Mouse (Mus musculus) midbrain, embryonic 12.5 days (tissue): ENCODE data around the gene Cfap161. TPM values are rescaled to one million over a fixed set of nuclear protein-coding genes. Genes with fewer than 3 reads are reported as not detected.

Experiments used
- ATAC-seq: fragments of 200-750 bp; cut with Nextera tagmentation; 2 replicates; pipeline ENCODE4 v1.8.0; 2017; ENCODE audit warnings: low read depth, moderate TSS enrichment, moderate library complexity; ENCODE audit not compliant: low FRiP score
- H3K27ac ChIP-seq: fragments of 300-500 bp; sonication (generic); replicated peaks from 2 replicates; pipeline ENCODE4 v1.5.1; 2016; ENCODE audit warnings: mild to moderate bottlenecking
- H3K27me3 ChIP-seq: fragments of 300-500 bp; sonication (generic); 2 replicates; pipeline ENCODE4 v1.6.1; 2016; ENCODE audit warnings: mild to moderate bottlenecking
- H3K36me3 ChIP-seq: fragments of 300-500 bp; sonication (generic); 2 replicates; pipeline ENCODE4 v1.6.1; 2016
- H3K4me1 ChIP-seq: fragments of 300-500 bp; sonication (generic); 2 replicates; pipeline ENCODE4 v1.6.1; 2016
- H3K4me2 ChIP-seq: fragments of 300-500 bp; sonication (generic); replicated peaks from 2 replicates; pipeline ENCODE4 v1.6.1; 2016; ENCODE audit warnings: mild to moderate bottlenecking, moderate library complexity
- H3K4me3 ChIP-seq: fragments of 300-500 bp; sonication (generic); 2 replicates; pipeline ENCODE4 v1.5.1; 2016; ENCODE audit warnings: mild to moderate bottlenecking
- H3K9ac ChIP-seq: fragments of 300-500 bp; sonication (generic); replicated peaks from 2 replicates; pipeline ENCODE4 v1.6.1; 2016; ENCODE audit warnings: mild to moderate bottlenecking, moderate library complexity
- H3K9me3 ChIP-seq: fragments of 300-500 bp; sonication (generic); 2 replicates; pipeline ENCODE4 v1.6.1; 2016; ENCODE audit warnings: mild to moderate bottlenecking
- WGBS: fragments of 180-500 bp; shearing (Covaris S2); methylation state at CpG from one replicate; pipeline ENCODE4 v1.1.7; 2016; 5-methylcytosine and 5-hydroxymethylcytosine counted together
- polyA plus RNA-seq: library from polyadenylated mRNA; unstranded; fragments of >200 nt; fragmentation: Nextera tagmentation; extraction: Ambion mirVana; gene quantifications from 2 replicates; pipeline ENCODE4 v1.2.1, GENCODE M21; 2016

The Cfap161 gene
- polyA plus RNA-seq, 1 experiment from 2014 or later: not detected

DNA sequence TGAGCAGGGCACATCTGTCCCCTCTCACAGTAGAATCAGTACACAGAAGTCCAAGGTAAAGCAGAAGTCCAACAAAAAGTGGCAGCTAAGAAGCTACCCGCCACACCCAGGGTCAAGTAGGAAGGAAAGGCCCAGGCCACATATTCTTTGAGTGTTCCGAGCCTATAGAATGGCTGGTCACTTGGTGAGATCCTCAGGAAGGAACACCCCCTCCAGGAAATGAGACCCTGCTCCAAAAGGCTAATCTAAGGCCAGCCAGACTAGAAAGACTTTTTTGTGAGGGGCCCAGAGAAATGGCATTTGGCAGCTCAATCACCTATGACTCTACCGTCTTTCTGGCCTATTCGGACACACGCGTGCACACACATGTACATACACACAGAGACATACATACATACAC lies 18.3 kb upstream of the Cfap161 start:
- Histone ChIP-seq H3K9ac (no peak overlapping the region), H3K27ac (0 out of 2 replicates have a peak overlapping the region, but pooled peaks have one; percentile 25), H3K4me3 (no peak overlapping the region), H3K27me3 (peaks cover 10% of the 10 kb centered on the region; the same call in 1 of the 2 replicates), H3K9me3 (no peaks in the 10 kb centered on the region), H3K4me1 (peaks cover 29% of the 10 kb centered on the region), H3K4me2 (no peak overlapping the region), H3K36me3 (no peaks in the 10 kb centered on the region)
- WGBS: 90% methylated on average over 6 of the region's 6 CpGs
- ATAC-seq: no peak

DNA sequence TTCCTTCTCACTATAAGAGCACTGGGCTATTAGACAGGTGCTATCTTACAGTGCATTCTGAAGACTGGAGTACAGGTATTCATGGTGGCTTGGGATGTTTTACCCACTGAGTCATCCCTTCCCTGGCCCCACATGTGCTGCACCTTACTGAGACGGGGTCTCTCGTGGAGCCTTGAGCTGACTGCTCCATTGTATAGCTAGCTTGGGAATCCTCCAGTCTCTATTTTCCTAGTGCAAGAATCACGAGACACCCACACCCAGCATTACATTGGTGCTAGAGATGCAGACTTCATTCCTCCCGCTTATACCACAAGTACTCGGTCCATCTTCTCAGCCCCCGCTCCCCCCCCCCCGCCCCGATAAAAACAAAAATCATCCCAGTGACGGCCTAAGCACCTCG lies 17.9 kb upstream of the Cfap161 start:
- H3K9ac ChIP-seq: no peak overlapping the region
- no peak overlapping the region for H3K4me3 ChIP-seq
- no peak overlapping the region for H3K27ac ChIP-seq
- ATAC-seq: no peak
- H3K4me2 ChIP-seq: no peak overlapping the region
- WGBS: 80% methylated on average over 10 of the region's 10 CpGs
- peaks cover 29% of the 10 kb centered on the region for H3K4me1 ChIP-seq
- peaks cover 10% of the 10 kb centered on the region; the same call in 1 of the 2 replicates for H3K27me3 ChIP-seq
- no peaks in the 10 kb centered on the region for H3K9me3 ChIP-seq
- H3K36me3 ChIP-seq: no peaks in the 10 kb centered on the region

- Histone ChIP-seq H3K9ac (no peak overlapping the region), H3K4me3 (no peak overlapping the region), H3K9me3 (no peaks in the 10 kb centered on the region), H3K4me1 (peaks cover 29% of the 10 kb centered on the region), H3K4me2 (no peak overlapping the region), H3K27me3 (peaks cover 10% of the 10 kb centered on the region; the same call in 1 of the 2 replicates), H3K27ac (no peak overlapping the region), H3K36me3 (no peaks in the 10 kb centered on the region)
- 85% methylated on average over 8 of the region's 8 CpGs for WGBS
- ATAC-seq: no peak
Observed at GRCm38 (mm10) chr7:83811916-83812315, 17.2 kb upstream of the Cfap161 start.

DNA sequence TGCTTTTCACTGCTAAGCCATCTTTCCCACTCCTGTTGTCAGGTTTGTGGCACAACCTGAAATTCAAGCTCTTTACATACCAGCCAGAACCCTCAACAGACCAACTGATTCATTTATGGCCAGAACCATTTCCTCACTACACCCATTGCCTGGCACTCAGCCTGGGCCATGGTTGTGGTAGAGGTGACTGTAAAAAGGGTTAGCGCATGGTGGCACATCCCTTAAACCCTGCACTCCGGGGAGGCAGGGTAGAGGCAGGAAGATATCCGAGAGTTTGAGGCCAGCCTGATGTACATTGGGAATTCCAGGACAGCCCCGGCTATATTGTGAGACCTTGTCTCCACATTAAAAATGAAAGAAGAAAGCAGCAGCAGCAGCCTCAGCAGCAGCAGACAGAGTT lies 16.8 kb upstream of the Cfap161 start:
- Histone ChIP-seq H3K4me3 (no peak overlapping the region), H3K9ac (no peak overlapping the region), H3K9me3 (no peaks in the 10 kb centered on the region), H3K4me1 (peaks cover 29% of the 10 kb centered on the region), H3K27ac (no peak overlapping the region), H3K27me3 (peaks cover 10% of the 10 kb centered on the region; the same call in 1 of the 2 replicates), H3K36me3 (no peaks in the 10 kb centered on the region), H3K4me2 (no peak overlapping the region)
- 92% methylated on average over 4 of the region's 4 CpGs for WGBS
- ATAC-seq: no peak

DNA sequence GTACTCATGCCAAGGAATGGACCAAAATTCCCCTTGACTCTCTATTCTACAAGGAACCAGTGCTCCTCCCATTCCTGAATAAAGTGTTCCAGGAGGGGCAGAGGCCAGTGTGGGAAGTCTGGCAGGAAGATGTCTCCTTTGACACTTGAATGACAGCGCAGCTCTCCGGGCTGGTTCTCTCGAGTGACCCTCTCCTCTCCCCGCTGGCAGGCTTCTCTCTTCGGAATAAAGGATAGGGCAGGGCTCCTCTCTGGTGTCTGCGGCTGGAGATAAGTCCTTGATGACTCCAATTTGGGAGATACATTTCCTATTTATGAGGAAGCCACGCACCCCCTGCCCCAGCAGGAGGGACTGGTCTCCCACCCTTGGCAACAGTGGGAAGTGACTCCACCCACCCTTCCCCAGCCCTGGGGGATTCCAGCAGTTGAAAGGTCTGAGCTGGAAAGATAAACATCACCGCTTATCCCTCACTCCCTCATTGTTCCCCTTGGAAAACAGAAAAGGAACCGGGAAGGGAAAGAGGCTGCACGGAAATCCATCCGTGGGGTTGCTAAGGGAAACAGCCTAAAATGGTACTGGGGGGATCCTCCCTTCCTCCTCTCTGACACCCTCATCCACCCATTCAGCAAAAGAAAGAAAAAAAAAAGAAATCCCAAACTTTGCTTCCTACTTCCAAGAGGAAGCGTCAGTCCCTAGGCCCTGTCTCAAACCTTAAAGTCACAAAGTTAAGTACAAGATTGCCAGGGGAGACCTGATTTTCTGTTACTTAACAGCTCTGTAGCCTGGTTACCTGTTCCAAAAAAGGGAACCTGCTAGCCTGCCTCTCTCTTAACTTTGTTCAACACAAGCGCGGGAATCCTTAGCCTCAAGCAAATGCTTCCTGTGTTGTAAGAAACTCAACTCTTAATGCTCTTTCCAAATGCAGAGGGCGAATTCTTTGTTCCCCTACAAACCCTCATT lies 15.7 kb upstream of the Cfap161 start:
- 0 out of 2 replicates have a peak, but pooled peaks have one; percentile 38 for ATAC-seq
- Histone ChIP-seq H3K9ac (no peak overlapping the region; the same call in 1 of the 2 replicates), H3K27ac (no peak overlapping the region), H3K4me1 (peaks cover 29% of the 10 kb centered on the region), H3K9me3 (no peaks in the 10 kb centered on the region), H3K4me2 (peak overlapping the region; percentile 39), H3K27me3 (peaks cover 10% of the 10 kb centered on the region; the same call in 1 of the 2 replicates), H3K4me3 (no peak overlapping the region), H3K36me3 (no peaks in the 10 kb centered on the region)
- WGBS: 6% methylated on average over 15 of the region's 15 CpGs

GRCm38 (mm10) chr7:83809715-83810114 lies 15.0 kb upstream of the Cfap161 start:
- H3K9ac ChIP-seq: no peak overlapping the region

DNA sequence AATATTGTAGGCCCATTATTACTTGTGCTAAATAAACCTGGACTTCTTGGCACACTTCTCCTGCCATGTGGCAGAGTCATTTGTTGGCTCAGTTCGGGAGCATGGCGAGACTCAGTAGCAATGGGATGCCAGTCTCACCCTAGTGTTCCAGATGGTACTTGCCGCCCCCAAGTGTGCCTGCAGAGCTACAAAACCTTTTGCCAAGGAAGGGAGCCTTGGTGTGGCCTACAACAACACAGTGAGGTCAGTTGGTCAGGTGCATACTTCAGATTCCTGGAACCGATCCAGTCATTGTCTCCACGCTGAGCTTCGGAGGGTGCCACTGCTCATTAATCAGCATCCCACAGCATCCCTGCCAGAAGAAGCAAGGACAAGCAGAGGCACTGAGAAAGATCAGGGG lies 14.4 kb upstream of the Cfap161 start:
- peaks cover 10% of the 10 kb centered on the region; the same call in 1 of the 2 replicates for H3K27me3 ChIP-seq
- 59% methylated on average over 6 of the region's 6 CpGs for WGBS
- no peak for ATAC-seq

More at GRCm38 (mm10) chr7:83809715-83810114, 15.0 kb upstream of the Cfap161 start:
- Histone ChIP-seq H3K36me3 (no peaks in the 10 kb centered on the region), H3K4me2 (no peak overlapping the region), H3K4me3 (no peak overlapping the region), H3K4me1 (peaks cover 29% of the 10 kb centered on the region), H3K27ac (no peak overlapping the region), H3K27me3 (peaks cover 10% of the 10 kb centered on the region; the same call in 1 of the 2 replicates), H3K9me3 (no peaks in the 10 kb centered on the region)
- no peak for ATAC-seq
- 8% methylated on average over 3 of the region's 3 CpGs for WGBS

DNA sequence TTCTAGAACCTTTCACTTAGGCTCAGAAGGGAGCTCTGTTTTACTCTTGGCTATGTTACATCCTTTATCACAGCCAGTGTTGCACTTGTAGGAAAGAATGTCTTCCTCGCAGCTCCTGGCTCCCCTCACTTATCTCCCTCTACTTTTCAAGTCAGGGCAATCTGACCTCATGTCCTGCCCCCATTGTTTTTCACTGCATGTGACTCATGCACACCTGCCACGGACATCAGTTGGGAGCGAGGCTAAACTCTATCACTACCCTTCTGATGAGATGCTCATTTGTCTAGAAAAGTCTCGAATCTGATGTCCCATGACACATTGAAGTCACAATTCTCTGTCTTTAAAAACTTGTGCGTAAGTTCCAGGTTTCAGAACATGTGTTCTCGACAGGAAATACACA lies 12.3 kb upstream of the Cfap161 start:
- no peak overlapping the region for H3K27ac ChIP-seq
- H3K4me1 ChIP-seq: peaks cover 17% of the 10 kb centered on the region
- no peak overlapping the region for H3K4me2 ChIP-seq
- no peaks in the 10 kb centered on the region for H3K9me3 ChIP-seq
- ATAC-seq: no peak
- 0 out of 2 replicates have a peak, but pooled peaks cover 7% of the 10 kb centered on the region for H3K27me3 ChIP-seq
- H3K36me3 ChIP-seq: no peaks in the 10 kb centered on the region
- no peak overlapping the region for H3K4me3 ChIP-seq
- 79% methylated on average over 6 of the region's 6 CpGs for WGBS
- H3K9ac ChIP-seq: no peak overlapping the region

More for the DNA sequence above, 14.4 kb upstream of the Cfap161 start:
- Histone ChIP-seq H3K4me2 (no peak overlapping the region), H3K36me3 (no peaks in the 10 kb centered on the region), H3K9me3 (no peaks in the 10 kb centered on the region), H3K9ac (no peak overlapping the region), H3K4me1 (peaks cover 28% of the 10 kb centered on the region), H3K27ac (no peak overlapping the region), H3K4me3 (no peak overlapping the region)

- ATAC-seq: no peak
- H3K4me3 ChIP-seq: no peak overlapping the region
- H3K4me1 ChIP-seq: no peaks in the 10 kb centered on the region
- 79% methylated on average over 4 of the region's 4 CpGs for WGBS
- no peak overlapping the region for H3K4me2 ChIP-seq
- no peak overlapping the region for H3K9ac ChIP-seq
- H3K36me3 ChIP-seq: no peaks in the 10 kb centered on the region
- H3K9me3 ChIP-seq: no peaks in the 10 kb centered on the region
- no peak overlapping the region for H3K27ac ChIP-seq
- no peaks in the 10 kb centered on the region for H3K27me3 ChIP-seq
Observed at GRCm38 (mm10) chr7:83803777-83804176, 9.1 kb upstream of the Cfap161 start.

GRCm38 (mm10) chr7:83802509-83802908 lies 7.8 kb upstream of the Cfap161 start:
- H3K27ac ChIP-seq: no peak overlapping the region
- no peak overlapping the region for H3K4me3 ChIP-seq
- H3K27me3 ChIP-seq: no peaks in the 10 kb centered on the region
- no peaks in the 10 kb centered on the region for H3K36me3 ChIP-seq
- no peak overlapping the region for H3K9ac ChIP-seq
- H3K9me3 ChIP-seq: no peaks in the 10 kb centered on the region
- no peak for ATAC-seq
- no peaks in the 10 kb centered on the region for H3K4me1 ChIP-seq
- H3K4me2 ChIP-seq: no peak overlapping the region
- 72% methylated on average over 7 of the region's 7 CpGs for WGBS

GRCm38 (mm10) chr7:83802007-83802406 lies 7.3 kb upstream of the Cfap161 start:
- no peak overlapping the region for H3K4me2 ChIP-seq
- 86% methylated on average over 2 of the region's 2 CpGs for WGBS
- no peak for ATAC-seq
- no peaks in the 10 kb centered on the region for H3K36me3 ChIP-seq
- H3K9ac ChIP-seq: no peak overlapping the region
- no peaks in the 10 kb centered on the region for H3K27me3 ChIP-seq
- no peak overlapping the region for H3K27ac ChIP-seq
- no peaks in the 10 kb centered on the region for H3K9me3 ChIP-seq
- no peaks in the 10 kb centered on the region for H3K4me1 ChIP-seq
- H3K4me3 ChIP-seq: no peak overlapping the region

DNA sequence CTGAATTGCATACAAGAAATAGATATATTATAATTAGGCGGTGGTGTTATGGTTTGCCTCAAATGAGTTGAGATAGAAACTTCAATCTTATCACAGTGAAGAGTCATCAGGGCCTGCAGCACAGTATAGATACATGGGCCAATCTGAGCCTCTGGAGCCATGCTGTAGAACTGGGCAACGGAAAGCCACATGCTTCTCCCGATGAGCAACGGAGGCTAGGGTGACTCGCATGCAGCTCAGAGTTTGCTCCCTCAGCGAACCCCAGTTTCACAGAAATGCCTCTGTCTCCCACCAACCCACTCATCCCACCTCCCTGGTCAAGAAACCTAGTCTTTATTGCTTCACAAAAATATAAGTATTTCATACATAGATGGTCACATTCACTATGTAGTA lies 6.8 kb upstream of the Cfap161 start:
- Histone ChIP-seq H3K4me3 (no peak overlapping the region), H3K4me1 (no peaks in the 10 kb centered on the region), H3K9ac (no peak overlapping the region), H3K4me2 (no peak overlapping the region), H3K9me3 (no peaks in the 10 kb centered on the region), H3K36me3 (no peaks in the 10 kb centered on the region), H3K27me3 (no peaks in the 10 kb centered on the region), H3K27ac (no peak overlapping the region)
- WGBS: 96% methylated on average over 6 of the region's 6 CpGs
- ATAC-seq: no peak
